Mouse (Mus musculus): ENCODE measurements around the gene Rab22a. TPM values are rescaled to one million over a fixed set of nuclear protein-coding genes. Genes with fewer than 3 reads are reported as not detected.
"Not testable (repeated sequence)": the region's sequence is repeated elsewhere in the genome, so short reads cannot be mapped to it uniquely, and the experiment has no call there.

The Rab22a gene
- 37.3 and 38.2 TPM in 2 replicates for polyA plus RNA-seq (2014; fragmentation: Nextera tagmentation; extraction: Ambion mirVana)

DNA sequence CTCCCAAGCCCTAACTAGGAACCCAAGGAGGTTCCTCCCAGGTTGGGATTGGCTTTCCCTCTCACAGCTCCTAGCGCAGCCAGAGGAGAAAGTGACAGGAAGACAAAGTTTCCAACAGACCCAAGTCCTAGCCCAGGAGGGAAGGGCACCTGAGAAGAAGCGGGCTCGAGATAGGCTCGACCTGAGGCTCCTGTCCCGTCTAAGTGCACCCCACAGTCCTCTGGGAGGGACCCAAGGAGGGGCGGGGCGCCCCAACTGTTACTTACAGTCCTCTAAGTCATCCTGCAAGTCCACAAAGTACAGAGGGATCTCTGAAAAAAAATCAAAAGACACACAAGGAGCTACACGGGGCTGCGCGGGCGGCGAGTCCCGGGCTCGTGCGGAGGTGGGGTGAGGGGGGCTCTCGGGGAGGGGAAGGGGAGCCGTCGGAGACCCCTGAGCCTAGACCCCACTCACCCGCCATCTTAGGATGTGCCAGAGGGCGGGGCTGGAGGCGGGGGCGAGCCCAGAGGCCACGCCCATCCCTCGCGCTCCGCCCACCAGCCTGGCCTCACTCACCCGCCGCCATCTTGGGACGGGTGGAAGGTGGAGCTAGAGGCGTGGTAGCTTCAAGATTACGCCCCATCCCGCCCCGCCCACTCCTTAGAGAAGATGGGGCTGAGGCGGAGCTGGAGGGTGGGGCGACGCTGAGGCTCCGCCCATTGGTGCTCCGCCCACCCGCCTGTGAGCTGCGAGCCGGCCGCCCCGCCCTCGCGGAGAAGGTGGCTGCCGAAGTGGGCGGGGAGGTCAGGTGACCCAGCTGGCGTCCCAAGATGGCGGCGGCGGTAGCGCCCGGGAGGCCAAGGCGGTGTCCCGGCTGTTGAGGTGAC is at the start of gene Rab22a:
Rab22a (plus strand) TSS at position 704 of the 869 bp plus-strand sequence.
- Histone ChIP-seq H3K4me3 (ENCODE audit: low read depth, low read length) (peak within 1 kb of the TSS; percentile 94), H3K9me3 (ENCODE audit: control insufficient read depth, low read length) (no peaks in the 10 kb centered on the region), H3K4me1 (ENCODE audit: control insufficient read depth, insufficient read depth, low read length) (peaks cover 16% of the 10 kb centered on the region), H3K27ac (ENCODE audit: low read depth, low read length) (no peak within 1 kb of the TSS), H3K9ac (ENCODE audit: low read length) (peak within 1 kb of the TSS; percentile 94), H3K36me3 (ENCODE audit: control insufficient read depth, insufficient read depth, low read length) (peaks cover 4% of the 10 kb centered on the region), H3K27me3 (ENCODE audit: control insufficient read depth, insufficient read depth, low read length) (no peaks in the 10 kb centered on the region), H3K4me2 (peak within 1 kb of the TSS; percentile 56)
- DNase-seq (ENCODE audit: low spot score, missing footprints) (peak; percentile 100), ATAC-seq (ENCODE audit: low FRiP score) (peak; percentile 97)
- under 1% methylated on average over 53 of the region's 55 CpGs for WGBS

DNA sequence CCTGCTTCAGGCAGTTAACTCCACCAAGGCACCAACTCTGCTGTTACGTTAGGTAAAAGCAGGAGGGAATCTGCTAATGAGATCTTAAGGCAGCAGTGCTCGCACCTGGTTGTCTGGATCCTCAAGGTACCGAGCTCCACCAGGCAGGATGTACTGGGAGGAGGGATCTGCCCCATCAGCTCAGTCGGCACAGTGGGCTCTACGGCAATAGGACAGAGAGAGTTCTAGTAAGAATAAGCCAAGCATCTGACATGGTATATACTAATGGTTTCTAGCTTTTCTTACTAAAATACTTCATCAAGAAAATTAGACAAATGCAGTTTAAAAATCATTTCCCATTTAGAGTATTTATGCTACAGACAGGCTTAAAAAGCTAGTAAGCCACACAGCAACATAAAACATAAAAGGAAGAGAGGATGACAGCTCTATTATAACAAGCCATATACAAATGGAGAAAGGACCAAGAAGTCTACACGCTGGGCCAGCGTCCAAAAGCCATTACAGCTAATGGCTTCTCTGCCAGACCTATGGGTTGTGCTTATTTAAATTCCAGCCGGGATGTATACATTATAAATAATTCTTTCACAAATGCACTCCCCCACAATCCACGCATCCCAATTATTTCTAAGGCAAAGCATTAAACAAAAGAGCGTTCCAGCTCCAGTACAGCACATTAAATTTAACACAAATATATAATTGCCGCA is 44.0 kb upstream of the Rab22a start:
- no peaks in the 10 kb centered on the region for H3K27me3 ChIP-seq (ENCODE audit: control insufficient read depth, insufficient read depth, low read length)
- 94% methylated on average over 11 of the region's 11 CpGs for WGBS
- no peak overlapping the region for H3K4me2 ChIP-seq
- H3K4me3 ChIP-seq (ENCODE audit: low read depth, low read length): no peak overlapping the region
- H3K36me3 ChIP-seq (ENCODE audit: control insufficient read depth, insufficient read depth, low read length): no peaks in the 10 kb centered on the region
- no peak for ATAC-seq (ENCODE audit: low FRiP score)
- H3K27ac ChIP-seq (ENCODE audit: low read depth, low read length): no peak overlapping the region
- no peaks in the 10 kb centered on the region for H3K4me1 ChIP-seq (ENCODE audit: control insufficient read depth, insufficient read depth, low read length)
- DNase-seq (ENCODE audit: low spot score, missing footprints): no peak
- H3K9ac ChIP-seq (ENCODE audit: low read length): no peak overlapping the region
- no peaks in the 10 kb centered on the region for H3K9me3 ChIP-seq (ENCODE audit: control insufficient read depth, low read length)

DNA sequence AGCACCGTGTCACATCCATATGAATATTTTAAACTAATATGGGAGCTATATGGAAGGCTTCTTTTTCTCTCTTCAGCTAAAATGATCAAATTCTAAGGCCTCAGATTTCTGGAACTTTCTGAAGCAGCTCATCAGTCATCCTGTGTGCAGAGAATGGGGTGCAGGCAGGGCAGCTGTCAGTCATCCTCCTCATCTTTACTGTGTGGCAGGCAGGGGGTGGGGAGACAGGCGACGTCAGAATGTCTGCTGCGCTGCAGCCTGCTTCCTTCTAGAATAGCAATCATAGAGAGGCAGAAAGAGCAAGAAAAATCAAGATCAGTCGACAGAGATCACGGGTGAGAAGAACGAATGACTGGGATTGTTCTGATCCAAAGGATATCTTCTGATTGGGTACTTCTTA is 43.4 kb upstream of the Rab22a start:
- ATAC-seq (ENCODE audit: low FRiP score) (no peak), DNase-seq (ENCODE audit: low spot score, missing footprints) (no peak)
- no peak overlapping the region for H3K4me3 ChIP-seq (ENCODE audit: low read depth, low read length)
- H3K9me3 ChIP-seq (ENCODE audit: control insufficient read depth, low read length): no peaks in the 10 kb centered on the region
- no peaks in the 10 kb centered on the region for H3K27me3 ChIP-seq (ENCODE audit: control insufficient read depth, insufficient read depth, low read length)
- H3K27ac ChIP-seq (ENCODE audit: low read depth, low read length): no peak overlapping the region
- no peaks in the 10 kb centered on the region for H3K4me1 ChIP-seq (ENCODE audit: control insufficient read depth, insufficient read depth, low read length)
- H3K36me3 ChIP-seq (ENCODE audit: control insufficient read depth, insufficient read depth, low read length): no peaks in the 10 kb centered on the region
- H3K9ac ChIP-seq (ENCODE audit: low read length): no peak overlapping the region
- no peak overlapping the region for H3K4me2 ChIP-seq
- 86% methylated on average over 7 of the region's 7 CpGs for WGBS

DNA sequence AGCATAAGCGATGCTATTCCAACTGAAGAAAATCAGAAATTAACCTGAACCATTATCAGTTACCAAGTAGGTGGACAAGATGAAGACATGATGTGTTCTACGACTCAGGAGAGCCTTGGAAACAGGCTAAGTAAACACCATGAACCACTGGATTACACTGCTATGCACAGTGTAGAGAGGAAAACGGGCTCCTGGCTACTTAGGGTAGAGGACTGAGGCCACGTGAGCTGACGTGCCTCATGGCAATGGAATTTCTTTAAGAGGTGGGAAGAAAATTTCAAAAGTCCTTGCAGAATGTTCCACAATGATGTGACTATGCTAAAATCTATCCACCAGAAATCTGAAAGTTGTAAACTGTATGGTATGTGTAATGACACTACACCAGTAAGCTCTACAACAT is 40.4 kb upstream of the Rab22a start:
- no peak for ATAC-seq (ENCODE audit: low FRiP score)
- H3K4me2 ChIP-seq: no peak overlapping the region
- no peak overlapping the region for H3K27ac ChIP-seq (ENCODE audit: low read depth, low read length)
- no peaks in the 10 kb centered on the region for H3K27me3 ChIP-seq (ENCODE audit: control insufficient read depth, insufficient read depth, low read length)
- no peaks in the 10 kb centered on the region for H3K9me3 ChIP-seq (ENCODE audit: control insufficient read depth, low read length)
- no peaks in the 10 kb centered on the region for H3K4me1 ChIP-seq (ENCODE audit: control insufficient read depth, insufficient read depth, low read length)
- DNase-seq (ENCODE audit: low spot score, missing footprints): peak; percentile 44
- 88% methylated on average over 5 of the region's 5 CpGs for WGBS
- no peak overlapping the region for H3K9ac ChIP-seq (ENCODE audit: low read length)
- no peaks in the 10 kb centered on the region for H3K36me3 ChIP-seq (ENCODE audit: control insufficient read depth, insufficient read depth, low read length)
- H3K4me3 ChIP-seq (ENCODE audit: low read depth, low read length): no peak overlapping the region

DNA sequence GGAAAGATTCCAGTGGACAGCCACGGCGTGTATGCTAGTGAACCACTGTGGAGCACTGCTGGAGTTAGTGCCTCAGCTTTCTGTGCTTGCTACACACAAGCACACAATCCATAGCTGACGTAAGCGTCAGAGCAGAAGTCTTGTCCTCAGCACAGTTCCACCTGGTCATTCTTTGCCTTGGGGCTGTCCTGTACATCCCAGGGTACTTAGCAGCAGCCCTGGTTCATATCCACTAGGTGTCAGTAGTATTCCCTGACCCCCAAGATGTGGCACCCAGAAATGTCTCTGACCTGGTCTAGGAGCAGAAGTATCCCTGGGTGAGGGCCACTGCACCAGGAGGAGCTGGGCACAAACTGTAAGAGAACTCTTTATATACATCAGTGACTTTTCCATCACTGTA is 38.9 kb upstream of the Rab22a start:
- no peak overlapping the region for H3K4me3 ChIP-seq (ENCODE audit: low read depth, low read length)
- H3K27ac ChIP-seq (ENCODE audit: low read depth, low read length): no peak overlapping the region
- H3K4me1 ChIP-seq (ENCODE audit: control insufficient read depth, insufficient read depth, low read length): no peaks in the 10 kb centered on the region
- H3K4me2 ChIP-seq: no peak overlapping the region
- no peaks in the 10 kb centered on the region for H3K9me3 ChIP-seq (ENCODE audit: control insufficient read depth, low read length)
- WGBS: 90% methylated on average over 4 of the region's 4 CpGs
- no peak overlapping the region for H3K9ac ChIP-seq (ENCODE audit: low read length)
- no peaks in the 10 kb centered on the region for H3K36me3 ChIP-seq (ENCODE audit: control insufficient read depth, insufficient read depth, low read length)
- no peaks in the 10 kb centered on the region for H3K27me3 ChIP-seq (ENCODE audit: control insufficient read depth, insufficient read depth, low read length)
- DNase-seq (ENCODE audit: low spot score, missing footprints) (no peak), ATAC-seq (ENCODE audit: low FRiP score) (0 out of 2 replicates have a peak, but pooled peaks have one; percentile 33)

DNA sequence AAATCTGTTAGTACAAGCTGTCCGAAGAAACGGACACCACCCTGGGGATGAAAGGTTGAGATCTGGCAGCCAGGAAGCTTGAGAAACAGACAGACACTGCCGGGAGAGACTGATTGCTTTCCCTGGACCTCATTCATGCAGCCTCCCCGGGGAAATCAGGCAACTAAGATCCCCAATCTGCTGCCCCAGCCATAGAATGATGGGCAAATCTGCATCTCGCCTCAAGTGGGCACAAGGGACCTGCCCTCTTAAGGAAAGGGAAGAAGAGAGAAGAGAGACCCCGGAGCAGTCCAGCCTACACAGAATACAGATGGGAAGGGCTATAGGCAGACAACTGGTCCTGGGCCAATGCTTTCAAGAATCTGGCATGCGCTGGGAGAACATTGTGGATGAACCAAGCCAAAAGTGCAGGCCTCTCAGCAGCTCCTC is 37.4 kb upstream of the Rab22a start:
- no peaks in the 10 kb centered on the region for H3K27me3 ChIP-seq (ENCODE audit: control insufficient read depth, insufficient read depth, low read length)
- WGBS: 70% methylated on average over 7 of the region's 7 CpGs
- peak; percentile 59; the same call in 1 of the 2 replicates for ATAC-seq (ENCODE audit: low FRiP score)

DNA sequence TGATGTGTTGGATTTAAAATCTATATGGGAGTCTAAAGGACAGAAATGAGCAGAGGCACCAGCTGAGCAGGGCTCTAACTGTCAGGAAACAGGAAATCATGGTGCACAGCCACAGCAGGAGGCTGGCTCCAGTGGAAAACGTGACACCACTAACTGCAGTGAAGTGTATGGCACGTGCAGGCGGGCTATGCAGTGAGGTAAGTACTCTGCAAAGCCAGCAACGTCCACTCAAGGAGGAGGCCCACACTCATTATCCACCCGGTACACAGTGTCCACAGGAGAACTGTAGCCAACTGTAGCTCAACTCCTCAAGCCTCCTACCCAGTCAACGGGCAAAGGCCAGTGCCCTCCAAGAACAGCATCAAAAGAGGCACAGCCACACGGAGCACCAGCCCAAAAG is 34.9 kb upstream of the Rab22a start:
- 76% methylated on average over 7 of the region's 7 CpGs for WGBS
- Histone ChIP-seq H3K36me3 (ENCODE audit: control insufficient read depth, insufficient read depth, low read length) (no peaks in the 10 kb centered on the region), H3K4me1 (ENCODE audit: control insufficient read depth, insufficient read depth, low read length) (no peaks in the 10 kb centered on the region), H3K4me3 (ENCODE audit: low read depth, low read length) (no peak overlapping the region), H3K27ac (ENCODE audit: low read depth, low read length) (no peak overlapping the region), H3K27me3 (ENCODE audit: control insufficient read depth, insufficient read depth, low read length) (no peaks in the 10 kb centered on the region), H3K9me3 (ENCODE audit: control insufficient read depth, low read length) (no peaks in the 10 kb centered on the region), H3K9ac (ENCODE audit: low read length) (no peak overlapping the region), H3K4me2 (no peak overlapping the region)
- ATAC-seq (ENCODE audit: low FRiP score) (no peak), DNase-seq (ENCODE audit: low spot score, missing footprints) (peak; percentile 39)

More for the DNA sequence above, 37.4 kb upstream of the Rab22a start:
- Histone ChIP-seq H3K4me1 (ENCODE audit: control insufficient read depth, insufficient read depth, low read length) (no peaks in the 10 kb centered on the region), H3K27ac (ENCODE audit: low read depth, low read length) (no peak overlapping the region), H3K9me3 (ENCODE audit: control insufficient read depth, low read length) (no peaks in the 10 kb centered on the region), H3K4me2 (no peak overlapping the region), H3K4me3 (ENCODE audit: low read depth, low read length) (no peak overlapping the region), H3K36me3 (ENCODE audit: control insufficient read depth, insufficient read depth, low read length) (no peaks in the 10 kb centered on the region), H3K9ac (ENCODE audit: low read length) (no peak overlapping the region)
- DNase-seq (ENCODE audit: low spot score, missing footprints): no peak

DNA sequence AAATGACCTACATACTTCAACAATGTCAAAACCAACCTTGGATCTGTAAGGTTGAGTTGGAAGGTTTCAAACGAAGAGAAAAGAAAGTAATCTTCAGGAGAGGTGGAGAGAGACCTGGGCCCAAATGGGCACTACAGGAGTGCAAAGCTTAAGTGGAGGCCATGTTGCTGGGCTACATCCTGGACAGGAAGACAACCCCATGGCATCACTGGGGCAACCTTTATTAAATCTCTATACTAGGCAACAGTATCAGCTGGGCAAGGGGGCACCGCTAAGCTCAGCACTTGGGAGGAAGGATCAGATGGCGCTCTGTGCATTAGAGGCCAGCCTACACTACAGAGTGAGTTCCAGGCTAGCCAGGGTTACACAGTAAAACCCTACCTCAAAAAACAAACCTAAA is 33.8 kb upstream of the Rab22a start:
- H3K9me3 ChIP-seq (ENCODE audit: control insufficient read depth, low read length): no peaks in the 10 kb centered on the region
- WGBS: 93% methylated on average over 3 of the region's 3 CpGs
- peak; percentile 53 for DNase-seq (ENCODE audit: low spot score, missing footprints)
- no peaks in the 10 kb centered on the region for H3K4me1 ChIP-seq (ENCODE audit: control insufficient read depth, insufficient read depth, low read length)
- no peak overlapping the region for H3K9ac ChIP-seq (ENCODE audit: low read length)
- ATAC-seq (ENCODE audit: low FRiP score): no peak
- H3K4me2 ChIP-seq: no peak overlapping the region
- no peaks in the 10 kb centered on the region for H3K36me3 ChIP-seq (ENCODE audit: control insufficient read depth, insufficient read depth, low read length)
- H3K27ac ChIP-seq (ENCODE audit: low read depth, low read length): no peak overlapping the region
- no peaks in the 10 kb centered on the region for H3K27me3 ChIP-seq (ENCODE audit: control insufficient read depth, insufficient read depth, low read length)
- no peak overlapping the region for H3K4me3 ChIP-seq (ENCODE audit: low read depth, low read length)

DNA sequence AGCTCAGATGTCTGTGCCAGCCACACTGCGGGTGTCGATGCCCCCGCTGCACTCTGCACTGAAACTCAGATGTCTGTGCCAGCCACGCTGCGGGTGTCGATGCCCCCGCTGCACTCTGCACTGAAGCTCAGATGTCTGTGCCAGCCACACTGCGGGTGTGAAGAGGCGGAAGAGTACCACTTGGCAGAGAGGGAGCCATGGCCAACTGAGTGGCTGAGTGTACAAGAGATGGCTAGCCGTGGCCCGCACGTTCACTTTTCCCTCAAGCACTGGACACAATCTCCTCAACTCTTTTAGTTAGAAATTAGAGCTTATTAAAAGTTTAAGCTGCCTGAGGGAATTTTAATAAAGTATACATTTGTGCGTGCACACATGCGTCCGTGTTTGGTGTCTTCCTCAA is 25.5 kb upstream of the Rab22a start:
- H3K4me1 ChIP-seq (ENCODE audit: control insufficient read depth, insufficient read depth, low read length); H3K4me3 ChIP-seq (ENCODE audit: low read depth, low read length); H3K4me2 ChIP-seq; H3K27me3 ChIP-seq (ENCODE audit: control insufficient read depth, insufficient read depth, low read length); H3K27ac ChIP-seq (ENCODE audit: low read depth, low read length); DNase-seq (ENCODE audit: low spot score, missing footprints); H3K36me3 ChIP-seq (ENCODE audit: control insufficient read depth, insufficient read depth, low read length); ATAC-seq (ENCODE audit: low FRiP score); H3K9me3 ChIP-seq (ENCODE audit: control insufficient read depth, low read length); H3K9ac ChIP-seq (ENCODE audit: low read length): not testable (repeated sequence)
- WGBS: 98% methylated on average over 15 of the region's 15 CpGs
